Mouse (Mus musculus): ENCODE measurements around the gene Lrch1. TPM values are rescaled to one million over a fixed set of nuclear protein-coding genes. Genes with fewer than 3 reads are reported as not detected.

Gene Lrch1
- total and polyA plus RNA-seq, 3 experiments: 2.8 to 6.1 TPM; not detected in 1

GRCm38 (mm10) chr14:74913381-74914230 is 34.1 kb downstream of the Lrch1 start:
- Histone ChIP-seq H3K4me3 (ENCODE audit: control insufficient read depth in 1 of 2, insufficient read depth in 1 of 2, low read depth in 2 of 2, low read length in 2 of 2) (no peak overlapping the region), H3K27ac (ENCODE audit: control insufficient read depth, low read depth, low read length) (no peak overlapping the region), H3K27me3 (ENCODE audit: control insufficient read depth in 1 of 2, insufficient read depth in 2 of 2, low read length in 2 of 2) (no peaks in the 10 kb centered on the region), H3K79me2 (ENCODE audit: control insufficient read depth, insufficient read depth, low read length, poor library complexity) (no peaks in the 10 kb centered on the region; the same call in 1 of the 2 replicates), H3K4me1 (ENCODE audit: control insufficient read depth in 1 of 2, insufficient read depth in 2 of 2, low read length in 2 of 2) (peaks cover 4 to 10% of the 10 kb centered on the region in 2 experiments), H3K36me3 (ENCODE audit: control insufficient read depth in 1 of 2, insufficient read depth in 2 of 2, low read length in 2 of 2) (peaks cover 0 to 6% of the 10 kb centered on the region in 2 experiments; a peak in 1 of 4 replicates), H3K9me3 (replicated peaks; ENCODE audit: insufficient read depth, low read length) (no peaks in the 10 kb centered on the region), H3K9ac (ENCODE audit: control insufficient read depth, low read depth, low read length, poor library complexity, severe bottlenecking) (no peak overlapping the region)
- TF ChIP-seq NRF1 (IDR thresholded peaks at IDR 0.05; ENCODE audit: insufficient read depth, low read depth, low read length, poor library complexity, severe bottlenecking) (no peak), NELFE (IDR thresholded peaks at IDR 0.05; ENCODE audit: low read depth, low read length) (no peak), ZNF384 (IDR thresholded peaks at IDR 0.05; ENCODE audit: low read depth, low read length) (no peak), USF2 (IDR thresholded peaks at IDR 0.05; ENCODE audit: borderline replicate concordance in 1 of 2, insufficient read depth in 1 of 2, low read depth in 1 of 2, low read length in 2 of 2) (no peak)
- DNase-seq (ENCODE audit: low read depth, low spot score): peak; percentile 39

- Histone ChIP-seq H3K36me3 (ENCODE audit: control insufficient read depth in 1 of 2, insufficient read depth in 2 of 2, low read length in 2 of 2) (peaks cover 0 to 8% of the 10 kb centered on the region in 2 experiments; a peak in 2 of 4 replicates), H3K79me2 (ENCODE audit: control insufficient read depth, insufficient read depth, low read length, poor library complexity) (no peaks in the 10 kb centered on the region; the same call in 1 of the 2 replicates), H3K4me1 (ENCODE audit: control insufficient read depth in 1 of 2, insufficient read depth in 2 of 2, low read length in 2 of 2) (peaks cover 4 to 10% of the 10 kb centered on the region in 2 experiments), H3K9ac (ENCODE audit: control insufficient read depth, low read depth, low read length, poor library complexity, severe bottlenecking) (no peak overlapping the region), H3K27ac (ENCODE audit: control insufficient read depth, low read depth, low read length) (no peak overlapping the region), H3K4me3 (ENCODE audit: control insufficient read depth in 1 of 2, insufficient read depth in 1 of 2, low read depth in 2 of 2, low read length in 2 of 2) (no peak overlapping the region), H3K9me3 (replicated peaks; ENCODE audit: insufficient read depth, low read length) (no peaks in the 10 kb centered on the region), H3K27me3 (ENCODE audit: control insufficient read depth in 1 of 2, insufficient read depth in 2 of 2, low read length in 2 of 2) (no peaks in the 10 kb centered on the region)
- TF ChIP-seq RAD21 (IDR thresholded peaks at IDR 0.05; ENCODE audit: low read depth, low read length) (no peak), TBP (IDR thresholded peaks at IDR 0.05; ENCODE audit: low read depth, low read length) (no peak), MAX (IDR thresholded peaks at IDR 0.05; ENCODE audit: low read length) (no peak), NRF1 (IDR thresholded peaks at IDR 0.05; ENCODE audit: insufficient read depth, low read depth, low read length, poor library complexity, severe bottlenecking) (no peak), ETS1 (IDR thresholded peaks at IDR 0.05; ENCODE audit: low read depth, low read length) (no peak), ZC3H11A (IDR thresholded peaks at IDR 0.05; ENCODE audit: low read depth, low read length) (no peak), POLR2AphosphoS5 (IDR thresholded peaks at IDR 0.05; ENCODE audit: borderline replicate concordance, low read depth, low read length) (no peak), RCOR1 (IDR thresholded peaks at IDR 0.05; ENCODE audit: low read depth, low read length) (no peak), MYB (IDR thresholded peaks at IDR 0.05; ENCODE audit: low read depth, low read length) (no peak), SIN3A (IDR thresholded peaks at IDR 0.05; ENCODE audit: low read length) (no peak), MEF2A (IDR thresholded peaks at IDR 0.05; ENCODE audit: extremely low read depth, insufficient replicate concordance, low read depth, low read length, poor library complexity, severe bottlenecking) (no peak), CTCF (IDR thresholded peaks at IDR 0.05 in 2 of 3, conservative IDR thresholded peaks at IDR 0.05 in 1 of 3; ENCODE audit: control insufficient read depth in 1 of 3, insufficient read depth in 1 of 3, low read depth in 2 of 3, low read length in 3 of 3, poor library complexity in 1 of 3, severe bottlenecking in 1 of 3) (no peak)
- no peak for DNase-seq (ENCODE audit: low read depth, low spot score)
Observed at GRCm38 (mm10) chr14:74910363-74910762, 37.3 kb downstream of the Lrch1 start.
